Mouse (Mus musculus) stomach, embryonic 14.5 days (tissue): ENCODE measurements around the gene Fbxw4. TPM values are rescaled to one million over a fixed set of nuclear protein-coding genes. Genes with fewer than 3 reads are reported as not detected.

Source experiments
- ATAC-seq: fragments of 200-750 bp; cut with Nextera tagmentation; 2 replicates; pipeline ENCODE4 v1.8.0; 2017; ENCODE audit warnings: low read depth, moderate TSS enrichment; ENCODE audit not compliant: insufficient number of reproducible peaks, insufficient read depth, low FRiP score
- H3K27ac ChIP-seq: fragments of 300-500 bp; sonication (generic); 2 replicates; pipeline ENCODE4 v1.5.1; 2014; ENCODE audit warnings: mild to moderate bottlenecking, low read length, moderate library complexity, mixed read lengths
- H3K27me3 ChIP-seq: fragments of 300-500 bp; sonication (generic); 2 replicates; pipeline ENCODE4 v1.6.1; 2014; ENCODE audit warnings: low read length, control low read depth, mixed read lengths; ENCODE audit not compliant: control insufficient read depth, insufficient read depth
- H3K36me3 ChIP-seq: fragments of 300-500 bp; sonication (generic); 2 replicates; pipeline ENCODE4 v1.6.1; 2014; ENCODE audit warnings: mild to moderate bottlenecking, control low read depth, low read length, moderate library complexity, mixed read lengths; ENCODE audit not compliant: control insufficient read depth, insufficient read depth
- H3K4me1 ChIP-seq: fragments of 300-500 bp; sonication (generic); 2 replicates; pipeline ENCODE4 v1.6.1; 2014; ENCODE audit warnings: low read length, control low read depth, mixed read lengths; ENCODE audit not compliant: control insufficient read depth, insufficient read depth
- H3K4me2 ChIP-seq: fragments of 300-500 bp; sonication (generic); replicated peaks from 2 replicates; pipeline ENCODE4 v1.6.1; 2014; ENCODE audit warnings: low read depth, low read length, control low read depth
- H3K4me3 ChIP-seq: fragments of 300-500 bp; sonication (generic); 2 replicates; pipeline ENCODE4 v1.5.1; 2014; ENCODE audit warnings: low read depth, low read length, control low read depth
- H3K9ac ChIP-seq: fragments of 300-500 bp; sonication (generic); replicated peaks from 2 replicates; pipeline ENCODE4 v1.6.1; 2014; ENCODE audit warnings: low read depth, mild to moderate bottlenecking, control low read depth, low read length, moderate library complexity, mixed read lengths
- H3K9me3 ChIP-seq: fragments of 300-500 bp; sonication (generic); 2 replicates; pipeline ENCODE4 v1.6.1; 2016; ENCODE audit warnings: low read depth, low read length, control low read depth; ENCODE audit not compliant: control insufficient read depth
- WGBS: fragments of 180-500 bp; shearing (Covaris S2); extraction: QIAGEN DNeasy Blood & Tissue Kit; methylation state at CpG from one replicate; pipeline ENCODE4 v1.1.7; 2014; 5-methylcytosine and 5-hydroxymethylcytosine counted together
- polyA plus RNA-seq: library from polyadenylated mRNA; unstranded; fragments of >200 nt; fragmentation: Nextera tagmentation; extraction: Ambion mirVana; gene quantifications from 2 replicates; pipeline ENCODE4 v1.2.1, GENCODE M21; 2014

The Fbxw4 gene
- polyA plus RNA-seq, 1 experiment from 2014 or later = 9.4 TPM

DNA sequence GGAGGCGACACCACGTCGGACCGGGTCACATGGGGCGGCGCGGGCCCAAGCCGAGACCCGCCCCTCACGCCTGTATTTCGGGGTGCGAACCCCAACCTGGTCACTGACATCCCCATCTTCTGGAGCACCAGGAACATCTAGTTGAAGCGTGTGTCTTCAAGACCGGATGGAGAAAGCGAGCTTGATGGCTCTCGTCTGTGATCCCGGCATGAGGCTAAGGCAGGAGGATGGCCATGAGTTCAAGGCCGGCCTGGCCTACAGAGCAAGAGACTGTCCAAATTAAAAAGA, 335 bp upstream of the Fbxw4 start:
- WGBS = 15% methylated on average over 18 of the region's 18 CpGs
- Histone ChIP-seq H3K27ac (peak overlapping the region; percentile 96), H3K9me3 (no peaks in the 10 kb centered on the region), H3K4me1 (peaks cover 17% of the 10 kb centered on the region), H3K4me3 (peak overlapping the region; percentile 87), H3K9ac (peak overlapping the region; percentile 94), H3K27me3 (no peaks in the 10 kb centered on the region), H3K36me3 (no peaks in the 10 kb centered on the region), H3K4me2 (peak overlapping the region; percentile 79)
- ATAC-seq = peak; percentile 12; the same call in 1 of the 2 replicates

DNA sequence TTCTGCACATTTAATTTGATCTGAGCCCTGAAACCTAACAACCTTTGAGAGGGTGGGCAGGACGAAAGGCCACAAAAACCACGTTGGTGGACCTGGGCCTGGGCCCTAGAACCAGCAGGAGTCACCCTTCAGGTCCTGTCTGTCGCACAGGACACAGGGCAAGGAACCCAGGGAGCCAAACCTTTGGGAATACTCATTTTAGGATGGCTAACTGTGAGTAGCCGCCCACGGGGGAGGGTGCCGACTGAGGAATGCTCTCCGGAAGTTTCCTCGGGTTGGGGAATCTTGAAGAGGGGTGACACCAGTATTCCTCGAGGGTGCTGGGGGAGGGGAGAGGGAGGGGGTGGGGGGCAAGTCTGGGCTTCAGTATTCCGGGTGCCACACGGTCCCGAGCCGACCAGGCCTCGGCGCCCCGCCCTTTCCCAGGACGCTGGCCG, 793 bp downstream of the Fbxw4 start:
- peak overlapping the region; percentile 94 for H3K9ac ChIP-seq
- peak; percentile 51 for ATAC-seq

DNA sequence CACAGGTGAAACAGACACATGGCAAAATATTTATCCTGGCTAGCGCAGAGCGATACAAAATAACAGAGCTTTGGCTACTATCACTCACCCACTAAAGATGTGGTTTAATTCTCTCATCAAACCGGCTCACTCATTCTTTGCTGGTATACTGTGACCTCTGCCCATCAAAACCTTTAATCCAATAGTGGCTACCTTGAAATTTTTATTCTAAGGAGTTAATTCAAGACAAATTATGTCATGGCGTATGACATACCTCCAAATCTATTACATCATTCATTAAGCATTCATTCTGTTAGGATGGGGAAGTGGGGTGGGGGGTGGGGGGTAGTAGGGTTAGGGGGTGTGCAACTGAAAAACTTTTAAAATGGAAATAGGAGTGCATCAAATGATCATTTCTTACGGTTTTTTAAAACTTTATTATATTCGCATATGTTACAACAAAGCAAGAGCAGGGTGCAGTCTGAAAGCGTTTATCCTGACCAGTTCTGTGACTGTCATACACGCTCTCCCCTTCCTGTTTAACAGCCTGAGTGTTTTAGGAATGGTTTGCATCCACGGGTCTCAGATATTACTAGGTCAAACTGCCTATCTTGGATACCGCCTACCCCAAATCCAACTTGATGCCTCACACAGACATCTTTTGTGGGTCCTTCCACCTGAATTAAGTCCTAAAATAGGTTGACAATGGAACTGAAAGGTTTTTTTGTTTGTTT, 1.4 kb downstream of the Fbxw4 start:
- H3K27me3 ChIP-seq = no peaks in the 10 kb centered on the region
- H3K27ac ChIP-seq = peak overlapping the region; percentile 96; the same call in 1 of the 2 replicates
- peaks cover 17% of the 10 kb centered on the region for H3K4me1 ChIP-seq
- 64% methylated on average over 10 of the region's 10 CpGs for WGBS
- no peak for ATAC-seq
- peak overlapping the region; percentile 87 for H3K4me3 ChIP-seq
- no peaks in the 10 kb centered on the region for H3K36me3 ChIP-seq
- H3K4me2 ChIP-seq = peak overlapping the region; percentile 79
- H3K9ac ChIP-seq = peak overlapping the region; percentile 94
- no peaks in the 10 kb centered on the region for H3K9me3 ChIP-seq

More for the DNA sequence above, 793 bp downstream of the Fbxw4 start:
- H3K27ac ChIP-seq = peak overlapping the region; percentile 96
- H3K36me3 ChIP-seq = no peaks in the 10 kb centered on the region
- H3K4me3 ChIP-seq = peak overlapping the region; percentile 87
- peaks cover 17% of the 10 kb centered on the region for H3K4me1 ChIP-seq
- no peaks in the 10 kb centered on the region for H3K27me3 ChIP-seq
- H3K9me3 ChIP-seq = no peaks in the 10 kb centered on the region
- peak overlapping the region; percentile 79 for H3K4me2 ChIP-seq
- 2% methylated on average over 18 of the region's 18 CpGs for WGBS

- no peak for ATAC-seq
- Histone ChIP-seq H3K4me3 (no peak overlapping the region), H3K4me1 (peaks cover 19% of the 10 kb centered on the region), H3K27ac (no peak overlapping the region), H3K36me3 (no peaks in the 10 kb centered on the region), H3K9me3 (no peaks in the 10 kb centered on the region), H3K27me3 (no peaks in the 10 kb centered on the region), H3K4me2 (no peak overlapping the region), H3K9ac (no peak overlapping the region)
- 81% methylated on average over 1 of the region's 1 CpGs for WGBS
These were observed 2.3 kb downstream of the Fbxw4 start for GRCm38 (mm10) chr19:45657828-45658227.

DNA sequence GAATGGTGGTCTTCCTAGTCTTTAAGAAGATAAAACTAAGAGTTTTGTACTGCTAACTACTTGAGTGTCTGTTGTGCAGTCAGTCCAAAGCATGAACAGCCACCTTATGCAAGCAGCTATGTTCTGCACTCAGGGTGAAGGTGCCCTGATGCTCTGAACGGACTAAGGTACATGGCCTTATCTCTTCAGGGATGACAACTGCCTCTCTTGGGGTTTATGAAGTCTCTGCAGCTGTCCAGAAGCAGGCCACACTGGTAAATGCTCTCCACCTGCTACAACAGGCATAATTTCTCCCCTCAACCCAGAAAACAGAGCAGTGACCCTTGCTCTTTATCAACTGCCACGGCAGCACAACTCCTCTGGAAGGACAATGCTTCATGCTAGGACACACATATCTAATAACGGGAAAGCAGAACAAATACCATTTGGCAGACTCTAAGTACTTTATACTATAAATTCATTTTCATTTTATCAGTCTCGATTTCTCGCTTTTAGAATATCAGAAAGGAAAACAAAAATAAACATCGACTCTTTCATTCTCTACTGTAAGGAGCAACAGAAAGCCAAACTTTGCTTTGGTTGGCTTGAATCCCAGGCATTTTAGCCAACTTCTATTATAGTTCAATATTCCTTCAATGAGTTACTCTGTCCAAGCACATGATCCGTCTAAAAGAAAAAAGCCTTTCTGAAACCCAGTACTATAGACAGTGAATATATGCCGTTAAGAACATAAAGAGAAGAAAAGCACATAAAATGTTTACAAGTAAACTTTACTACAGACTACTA, 3.1 kb downstream of the Fbxw4 start:
- H3K9me3 ChIP-seq = no peaks in the 10 kb centered on the region
- H3K9ac ChIP-seq = no peak overlapping the region
- 58% methylated on average over 8 of the region's 8 CpGs for WGBS
- no peak overlapping the region for H3K27ac ChIP-seq
- no peaks in the 10 kb centered on the region for H3K36me3 ChIP-seq
- ATAC-seq = no peak
- no peaks in the 10 kb centered on the region for H3K27me3 ChIP-seq
- H3K4me2 ChIP-seq = no peak overlapping the region
- no peak overlapping the region for H3K4me3 ChIP-seq
- peaks cover 24% of the 10 kb centered on the region for H3K4me1 ChIP-seq

GRCm38 (mm10) chr19:45655870-45656269, 4.2 kb downstream of the Fbxw4 start:
- WGBS = 52% methylated on average over 8 of the region's 8 CpGs
- no peak overlapping the region for H3K9ac ChIP-seq
- ATAC-seq = no peak
- H3K9me3 ChIP-seq = no peaks in the 10 kb centered on the region
- no peaks in the 10 kb centered on the region for H3K36me3 ChIP-seq
- H3K27me3 ChIP-seq = no peaks in the 10 kb centered on the region
- peaks cover 30% of the 10 kb centered on the region for H3K4me1 ChIP-seq
- no peak overlapping the region for H3K4me2 ChIP-seq
- H3K4me3 ChIP-seq = no peak overlapping the region
- no peak overlapping the region; the same call in 1 of the 2 replicates for H3K27ac ChIP-seq

GRCm38 (mm10) chr19:45653986-45654385, 6.1 kb downstream of the Fbxw4 start:
- Histone ChIP-seq H3K36me3 (no peaks in the 10 kb centered on the region), H3K27ac (no peak overlapping the region), H3K4me3 (no peak overlapping the region), H3K9me3 (no peaks in the 10 kb centered on the region), H3K9ac (no peak overlapping the region), H3K4me1 (peaks cover 30% of the 10 kb centered on the region), H3K27me3 (no peaks in the 10 kb centered on the region), H3K4me2 (no peak overlapping the region)
- WGBS = 83% methylated on average over 6 of the region's 6 CpGs
- ATAC-seq = no peak

DNA sequence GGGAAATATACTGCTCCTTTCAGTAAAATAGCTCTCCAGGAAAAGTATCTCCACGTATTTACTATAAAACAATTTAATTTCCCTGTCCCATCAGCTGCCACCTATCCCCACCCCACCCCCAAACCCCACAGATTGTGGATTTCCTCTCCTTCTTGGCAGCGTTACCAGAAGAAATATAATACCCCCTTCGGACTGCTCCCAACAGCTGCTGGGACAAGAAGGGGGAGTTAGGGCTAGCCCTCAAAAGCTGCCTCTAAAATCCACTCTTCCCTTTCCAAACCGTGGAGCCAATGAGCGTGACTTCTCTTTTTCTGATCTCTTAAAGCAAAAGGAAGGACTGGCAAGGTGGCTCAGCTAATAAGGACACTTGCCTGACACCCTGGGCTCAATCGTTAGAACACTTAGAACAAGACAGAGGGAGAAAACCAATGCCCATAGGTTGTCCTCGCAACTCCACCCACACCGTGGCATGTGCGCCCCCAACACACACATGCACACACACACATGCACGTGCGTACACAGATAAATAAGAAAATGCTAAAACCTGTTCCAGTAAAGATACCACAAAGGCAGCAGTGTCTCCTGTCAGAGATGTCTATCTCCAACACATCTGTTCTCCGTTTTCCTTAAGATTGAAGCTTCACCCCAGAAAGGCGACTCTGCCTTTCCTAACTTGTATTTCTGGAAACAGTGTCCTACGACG, 7.7 kb downstream of the Fbxw4 start:
- 0 out of 2 replicates have a peak overlapping the region, but pooled peaks have one; percentile 2 for H3K4me2 ChIP-seq
- ATAC-seq = no peak
- no peaks in the 10 kb centered on the region for H3K9me3 ChIP-seq
- no peak overlapping the region for H3K9ac ChIP-seq
- no peaks in the 10 kb centered on the region for H3K36me3 ChIP-seq
- peaks cover 23% of the 10 kb centered on the region; the same call in 1 of the 2 replicates for H3K4me1 ChIP-seq
- no peaks in the 10 kb centered on the region for H3K27me3 ChIP-seq
- WGBS = 54% methylated on average over 15 of the region's 15 CpGs
- no peak overlapping the region for H3K27ac ChIP-seq
- no peak overlapping the region for H3K4me3 ChIP-seq
